Mouse (Mus musculus) c-Kit-positive CD71-positive TER-119-negative erythroid progenitor cells, embryonic 14.5 days (primary cell): Measurements from ENCODE around the gene Pbx2.
A peak's percentile ranks its signal among the peaks of the same experiment; 100 is the strongest.

Source experiments
- DNase-seq: peaks from one replicate; pipeline ENCODE4 v3.0.0-alpha.2; 2013; ENCODE audit warnings: low read depth

The Pbx2 gene

GRCm38 (mm10) chr17:34603375-34604060 is 12.5 kb downstream of the Pbx2 start, which contains the start of gene Rnf5:
Gene Rnf5, minus strand, starts transcription at chr17:34603690.
- DNase-seq = peak; percentile 100

DNA sequence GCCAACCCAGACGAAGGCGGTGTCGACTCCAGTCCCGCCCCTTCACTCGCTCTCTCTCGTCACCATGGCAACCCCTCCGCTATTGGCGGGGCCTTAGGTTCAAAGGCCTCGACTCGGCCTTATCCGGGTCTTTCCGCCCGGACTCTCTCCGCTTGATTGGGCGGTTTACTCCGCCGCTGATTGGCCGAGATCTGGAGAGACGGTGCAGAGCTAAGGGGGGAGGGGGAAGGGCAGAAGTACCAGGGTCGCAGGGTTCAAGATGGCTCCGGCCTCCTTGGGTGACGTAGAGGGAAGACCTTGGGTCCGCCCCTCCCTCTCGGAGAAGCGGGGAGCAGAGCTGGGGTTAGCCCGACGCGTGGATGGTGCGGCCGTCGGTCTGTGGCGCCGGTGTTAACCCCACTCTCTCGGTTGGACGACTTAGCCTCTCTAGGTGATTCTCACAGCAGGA is 13.0 kb downstream of the Pbx2 start, which contains the start of gene Agpat1:
Gene Agpat1 (plus strand): TSS at position 202 of the 448 bp plus-strand sequence.
- DNase-seq = peak; percentile 98

- no peak for DNase-seq
Measured at GRCm38 (mm10) chr17:34604511-34605237, 13.6 kb downstream of the Pbx2 start.

DNA sequence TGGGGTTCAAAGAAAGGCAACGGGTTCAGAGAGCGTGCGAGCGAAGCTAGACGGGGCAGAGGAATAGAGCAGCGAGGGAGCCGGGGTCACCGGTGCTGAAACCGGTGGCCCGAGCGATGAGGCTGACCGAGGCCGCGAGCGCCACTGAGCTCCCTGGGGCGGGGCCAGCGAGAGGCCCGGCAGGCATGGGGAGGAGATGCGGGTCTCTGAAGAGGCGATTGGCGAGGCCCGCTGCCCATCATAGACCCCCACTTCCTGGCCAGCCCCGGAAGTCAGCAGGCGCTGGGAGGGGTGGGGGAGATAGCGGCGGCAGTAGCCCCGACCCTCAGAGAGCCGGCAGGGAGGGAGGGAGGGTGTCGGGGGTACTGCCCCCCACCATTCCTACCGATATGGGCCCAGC is 14.5 kb downstream of the Pbx2 start:
- DNase-seq = peak; percentile 86

DNA sequence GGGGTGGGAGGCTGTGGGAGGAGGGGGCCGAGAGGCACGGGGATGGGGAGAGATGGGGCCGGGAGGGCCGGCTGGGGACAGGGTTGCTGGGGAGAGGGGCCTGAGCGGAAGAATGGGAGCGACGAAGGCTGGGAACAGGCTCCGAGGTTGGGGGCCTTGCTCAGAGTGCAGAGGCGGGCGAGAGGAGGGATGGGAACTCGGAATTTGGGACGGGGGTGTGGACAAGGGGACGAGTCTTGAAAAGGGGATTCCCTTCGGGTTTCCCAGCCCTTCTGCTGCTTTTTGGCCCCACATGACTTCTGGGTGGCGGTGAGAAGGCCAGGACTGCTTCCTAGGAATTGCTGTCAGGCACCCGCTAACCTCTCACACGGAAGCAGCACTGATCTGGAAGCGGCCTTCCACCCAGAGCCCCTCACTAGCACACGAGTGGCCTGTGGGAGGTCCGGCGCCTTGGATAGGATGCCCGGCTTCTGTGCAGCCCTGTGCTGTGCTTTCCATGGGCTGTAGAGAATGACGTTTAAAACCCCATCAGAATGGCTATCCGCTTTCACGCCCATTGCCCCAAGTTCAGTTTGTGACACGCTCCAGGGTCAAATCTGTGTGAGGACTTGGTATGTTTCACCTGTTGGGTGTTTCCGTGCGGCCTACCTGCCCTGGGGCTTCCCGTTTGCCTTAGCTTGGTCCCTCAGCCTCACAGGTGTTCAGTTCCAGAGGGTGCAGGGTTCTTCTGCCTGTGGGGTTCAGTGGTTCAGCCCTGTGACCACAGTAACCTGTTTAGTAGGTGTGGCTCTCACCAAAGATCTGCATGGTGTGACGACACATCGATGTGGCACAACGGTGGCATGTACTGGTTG is 15.3 kb downstream of the Pbx2 start:
- DNase-seq = no peak

DNA sequence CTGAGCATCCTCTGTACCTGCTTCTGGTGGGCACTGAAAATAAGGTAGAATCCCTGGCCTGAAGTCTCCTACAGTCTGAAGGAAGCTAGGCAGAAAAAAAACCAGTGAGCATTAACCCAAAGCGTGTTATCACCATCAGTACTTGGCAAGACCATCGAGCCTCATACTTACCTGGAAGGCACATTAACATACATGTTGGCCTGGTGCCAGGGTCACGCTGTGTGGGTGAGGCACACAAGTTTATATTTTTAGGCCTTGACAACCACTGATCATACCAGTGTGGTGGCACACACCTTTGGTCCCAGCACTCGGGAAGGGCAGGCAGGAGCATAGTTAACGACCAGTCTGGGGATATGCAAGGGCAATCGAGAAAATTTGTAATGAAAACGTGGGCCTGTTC is 16.9 kb downstream of the Pbx2 start:
- no peak for DNase-seq

GRCm38 (mm10) chr17:34611050-34611449 is 20.0 kb downstream of the Pbx2 start:
- DNase-seq = no peak

DNA sequence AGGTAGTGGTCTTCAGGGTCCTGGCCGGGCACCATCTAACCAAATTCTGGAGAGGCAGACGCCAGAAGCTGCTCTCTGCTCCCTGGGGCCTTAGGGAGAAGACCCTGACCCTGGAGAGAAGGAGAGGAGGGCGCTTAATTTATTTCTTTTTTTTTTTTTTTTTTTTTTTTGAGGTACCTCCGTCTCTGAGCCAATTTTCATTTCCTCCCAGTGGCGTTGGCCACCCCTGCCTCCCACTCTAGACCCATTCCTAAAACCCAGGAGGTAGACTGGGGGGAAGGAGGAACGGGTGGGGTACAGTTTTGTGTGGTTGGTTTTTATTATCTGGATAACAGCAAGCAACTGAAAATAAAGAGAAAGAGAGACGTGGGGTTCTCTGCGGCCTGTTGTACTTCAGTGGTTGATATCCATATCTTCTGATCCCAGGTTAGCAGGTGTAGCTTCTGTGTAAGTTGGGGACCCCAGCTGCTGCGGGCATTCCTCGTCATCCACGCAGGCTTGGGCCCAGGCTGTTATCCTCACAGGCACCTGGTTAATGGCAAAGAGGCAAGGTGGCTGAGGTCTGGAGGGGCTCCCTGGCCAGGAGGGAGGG is 22.1 kb downstream of the Pbx2 start:
- no peak for DNase-seq

DNA sequence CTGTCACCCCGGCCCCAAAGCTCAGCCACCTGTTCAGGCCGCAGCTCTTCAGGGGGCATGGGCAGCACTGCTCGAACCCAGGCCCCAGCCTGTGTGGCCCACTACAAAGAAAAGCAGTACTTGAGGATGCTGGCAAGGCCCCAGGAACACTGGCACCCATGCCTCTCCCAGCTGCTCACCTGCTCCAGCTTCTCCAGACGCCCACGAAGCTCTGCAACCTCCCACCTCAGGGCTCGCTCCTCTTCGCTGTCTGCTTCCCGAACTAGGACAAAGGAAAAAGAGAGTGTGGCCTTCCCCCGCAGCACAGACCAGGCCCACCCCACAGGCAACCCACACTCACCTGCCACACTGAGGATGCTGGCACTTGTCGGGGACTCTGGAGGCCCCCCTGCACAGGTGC is 22.8 kb downstream of the Pbx2 start:
- no peak for DNase-seq

DNA sequence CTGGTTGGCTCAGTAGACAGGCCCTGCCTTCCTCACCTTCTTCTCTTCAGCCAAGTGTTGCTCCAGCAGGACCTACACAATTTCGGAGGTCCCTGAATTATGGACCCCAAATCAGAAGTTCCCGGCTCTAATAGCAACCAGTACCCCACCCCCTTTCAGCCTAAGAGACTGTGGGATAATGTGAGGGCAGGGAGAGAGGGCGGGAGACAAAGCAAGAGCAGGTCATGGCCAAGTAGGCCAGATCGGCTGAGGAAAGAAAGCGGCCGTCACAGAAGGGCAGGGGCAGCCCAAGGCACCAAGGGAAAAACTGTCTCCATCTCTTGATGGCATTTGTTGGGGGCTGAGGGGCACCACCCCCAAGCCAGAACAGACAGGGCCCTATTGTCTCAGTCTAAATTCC is 24.8 kb downstream of the Pbx2 start, which contains the start of gene Egfl8:
Gene Egfl8 (minus strand): TSS at position 101 of the 400 bp plus-strand sequence.
- DNase-seq = no peak

DNA sequence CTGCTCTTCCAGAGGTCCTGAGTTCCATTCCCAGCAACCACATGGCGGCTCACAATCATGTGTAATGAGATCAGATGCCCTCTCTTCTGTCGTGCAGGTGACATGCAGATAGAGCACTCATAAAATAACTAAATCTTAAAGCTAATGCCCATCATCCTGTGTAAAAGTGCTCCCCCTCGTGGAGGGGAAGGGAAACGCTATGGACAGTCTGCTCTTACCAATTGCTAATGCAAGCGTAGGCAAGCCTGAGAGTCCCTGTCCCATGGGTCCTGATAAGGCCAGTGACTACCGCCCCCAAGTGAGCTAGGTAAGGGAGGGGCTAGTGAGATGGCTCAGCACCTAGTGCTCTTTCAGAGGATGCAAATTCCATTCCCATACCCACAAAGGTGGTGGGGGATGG is 27.9 kb downstream of the Pbx2 start:
- DNase-seq = peak; percentile 87

GRCm38 (mm10) chr17:34621006-34621405 is 29.9 kb downstream of the Pbx2 start:
- no peak for DNase-seq

DNA sequence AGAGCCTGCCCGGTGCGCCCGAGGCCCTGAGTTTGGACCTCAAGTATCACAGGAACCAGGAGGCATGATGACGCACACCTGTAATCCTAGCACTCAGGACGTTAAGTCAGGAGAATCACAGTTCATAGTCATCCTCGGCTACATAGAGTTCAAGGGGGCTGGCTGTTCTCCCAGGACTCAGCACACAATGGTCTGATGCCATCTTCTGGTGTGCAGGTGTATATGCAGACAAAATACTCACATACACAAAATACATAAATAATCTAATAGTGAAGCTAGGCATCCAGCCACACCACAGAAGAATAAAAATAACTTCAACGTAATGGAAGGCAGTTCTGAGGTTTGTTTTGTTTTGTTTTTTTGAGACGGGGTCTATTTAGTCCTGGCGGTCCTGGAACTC is 32.1 kb downstream of the Pbx2 start:
- no peak for DNase-seq

GRCm38 (mm10) chr17:34624981-34625380 is 33.9 kb downstream of the Pbx2 start:
- DNase-seq = no peak

DNA sequence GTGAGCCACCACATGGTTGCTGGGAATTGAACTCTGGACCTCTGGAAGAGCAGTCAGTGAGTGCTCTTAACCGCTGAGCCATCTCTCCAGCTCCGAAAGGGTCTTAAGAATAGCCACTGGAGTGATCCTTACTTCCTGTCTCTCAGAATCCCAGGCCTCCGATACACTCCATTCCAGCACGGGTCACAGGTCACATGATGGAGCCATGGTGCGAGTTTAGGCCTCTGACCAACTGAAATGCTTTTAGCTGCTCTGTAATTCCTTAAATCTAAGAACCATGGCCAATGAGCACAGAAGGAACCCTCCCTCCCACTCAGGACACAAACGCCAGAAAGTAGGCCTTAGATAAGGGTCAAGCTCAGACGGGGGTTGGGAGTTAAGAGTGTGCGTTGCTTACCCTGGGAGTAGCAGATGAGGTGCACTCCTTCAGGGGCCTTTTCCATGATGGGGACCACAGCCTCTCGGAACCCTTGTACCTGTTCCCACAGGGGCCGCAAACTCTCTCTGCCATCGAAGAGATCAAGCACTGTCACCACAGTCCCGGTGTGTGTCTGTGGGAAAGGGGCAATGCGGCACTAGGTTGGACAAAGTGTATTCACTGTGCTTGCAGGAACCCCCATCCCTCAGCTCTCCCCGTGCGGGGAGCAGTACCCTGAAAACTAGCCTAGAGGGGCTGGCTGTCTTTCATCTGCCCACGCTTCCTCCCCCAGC is 35.2 kb downstream of the Pbx2 start:
- DNase-seq = no peak

DNA sequence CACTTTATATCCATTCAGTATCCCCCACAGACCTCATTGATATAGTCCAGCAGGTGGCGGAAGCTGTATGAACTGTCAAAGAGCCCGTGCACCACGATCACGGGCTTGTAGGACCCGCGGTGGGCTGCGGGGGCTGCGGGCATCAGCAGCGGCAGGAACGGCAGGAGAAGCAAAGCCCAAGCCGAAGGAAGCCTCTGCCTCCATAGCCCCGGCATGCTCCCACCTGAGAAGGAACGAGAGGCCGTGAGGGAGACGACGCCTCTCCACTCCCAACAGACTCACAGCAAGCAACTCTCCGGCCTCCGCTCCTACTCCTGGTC is 35.7 kb downstream of the Pbx2 start:
- no peak for DNase-seq

- no peak for DNase-seq
Measured at GRCm38 (mm10) chr17:34627093-34627942, 36.3 kb downstream of the Pbx2 start.

GRCm38 (mm10) chr17:34627943-34628643 is 37.0 kb downstream of the Pbx2 start, which contains the start of gene Ppt2:
Gene Ppt2, minus strand, starts transcription at chr17:34628510.
- DNase-seq = no peak

DNA sequence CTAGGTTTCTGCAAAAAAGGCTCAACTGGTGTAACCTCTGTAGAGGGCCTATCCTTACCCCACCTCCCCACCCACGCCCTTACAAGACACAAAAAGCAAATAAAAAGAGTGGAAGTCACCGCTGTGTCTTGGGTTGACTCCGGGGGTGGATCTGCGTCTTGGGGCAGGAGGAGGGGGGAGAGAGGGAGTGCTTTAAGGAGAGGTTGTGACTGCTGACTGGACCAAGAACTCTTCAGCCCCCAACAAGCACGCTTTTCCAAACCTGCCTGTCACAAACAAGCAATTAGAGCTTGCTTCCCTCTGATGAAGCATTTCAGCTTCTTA is 37.5 kb downstream of the Pbx2 start:
- no peak for DNase-seq

DNA sequence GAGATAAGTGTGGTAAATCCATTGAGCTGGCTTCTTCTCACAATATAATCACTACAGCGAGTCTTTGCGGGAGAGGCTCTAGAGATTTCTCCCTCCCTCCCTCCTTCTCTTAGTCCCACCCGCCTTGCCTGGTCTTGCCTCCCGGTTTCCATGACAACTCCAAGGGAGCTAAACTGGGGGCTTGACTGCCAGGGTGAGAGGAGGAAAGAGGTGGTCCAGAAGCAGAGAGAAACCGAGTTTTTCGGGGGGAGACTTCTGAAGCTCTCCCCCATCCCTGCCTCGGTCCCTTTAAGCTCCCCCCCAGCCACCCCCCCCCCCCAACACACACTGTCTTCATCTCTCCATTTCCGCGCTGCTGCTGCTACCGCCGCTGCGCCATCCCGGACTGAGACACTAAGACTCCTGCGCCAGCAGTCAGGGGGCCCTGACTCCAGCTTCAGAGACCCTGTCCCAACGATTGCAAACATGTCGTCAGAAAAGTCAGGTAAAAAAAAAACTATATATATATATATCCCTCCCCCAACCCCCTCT is 38.2 kb downstream of the Pbx2 start, which contains the start of gene Prrt1:
Gene Prrt1 (plus strand): TSS at position 313 of the 531 bp plus-strand sequence.
- no peak for DNase-seq
